Mouse (Mus musculus): ENCODE data around the gene Scube3. TPM values are rescaled to one million over a fixed set of nuclear protein-coding genes. Genes with fewer than 3 reads are reported as not detected.

Gene Scube3
- total RNA-seq, 2 experiments from 2014 or later: 1.1 TPM

DNA sequence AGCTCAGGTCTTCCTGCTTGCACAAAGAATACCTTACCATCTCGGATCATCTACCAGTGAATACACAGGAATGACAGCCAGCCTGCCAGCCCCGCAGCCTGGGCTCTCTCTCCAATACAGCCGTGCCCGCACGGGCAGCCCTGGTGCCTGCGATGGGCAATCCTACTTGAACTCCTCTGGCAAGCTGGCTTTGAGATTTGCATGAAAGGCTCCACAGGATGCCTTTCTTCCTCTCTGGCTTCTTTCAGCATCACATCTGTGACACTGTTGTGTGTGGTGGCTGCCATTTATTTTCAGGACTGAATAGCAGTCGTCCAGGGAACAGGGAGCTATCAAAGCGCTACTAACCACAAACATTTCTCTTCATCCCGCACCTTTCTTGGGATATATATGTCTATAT is 25.6 kb upstream of the Scube3 start:
- TF ChIP-seq CTCF (conservative IDR thresholded peaks at IDR 0.05): no peak

GRCm38 (mm10) chr17:28117451-28118209 is 24.3 kb upstream of the Scube3 start:
- Histone ChIP-seq H3K4me3 (no peak overlapping the region), H3K27ac (no peak overlapping the region)
- DNase-seq (ENCODE audit: low spot score in 2 of 2): no peak
- TF ChIP-seq CTCF (conservative IDR thresholded peaks at IDR 0.05): no peak

More for the DNA sequence above, 25.6 kb upstream of the Scube3 start:
- H3K27ac ChIP-seq: no peak overlapping the region
- no peak overlapping the region for H3K4me3 ChIP-seq
- no peak for DNase-seq (ENCODE audit: low spot score in 2 of 2)

DNA sequence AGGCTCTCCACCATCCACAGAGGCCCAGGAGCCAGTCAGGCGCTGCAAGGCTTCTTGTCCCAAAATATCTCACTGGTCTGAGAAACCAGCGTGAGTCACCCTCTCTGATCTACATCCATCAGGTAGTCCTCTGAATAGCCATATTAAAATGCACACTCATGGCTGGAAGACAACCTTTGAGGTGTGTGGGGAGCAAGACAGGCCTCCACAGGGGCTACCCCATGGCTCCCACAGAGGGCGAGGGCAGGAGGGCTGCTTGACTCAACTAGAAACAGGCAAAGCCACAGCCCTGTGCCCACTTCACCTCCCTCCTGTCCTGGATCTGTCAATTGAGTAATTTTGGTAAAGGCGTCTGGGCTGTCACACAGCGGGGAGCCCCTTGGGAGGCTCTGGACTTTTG is 21.5 kb upstream of the Scube3 start:
- DNase-seq (ENCODE audit: low spot score in 2 of 2): no peak
- TF ChIP-seq CTCF (conservative IDR thresholded peaks at IDR 0.05): no peak

GRCm38 (mm10) chr17:28122949-28123348 is 19.0 kb upstream of the Scube3 start:
- H3K27ac ChIP-seq: no peak overlapping the region
- no peak for DNase-seq (ENCODE audit: low spot score in 2 of 2)
- no peak for TF ChIP-seq CTCF (conservative IDR thresholded peaks at IDR 0.05)
- H3K4me3 ChIP-seq: no peak overlapping the region

More for the DNA sequence above, 21.5 kb upstream of the Scube3 start:
- no peak overlapping the region for H3K27ac ChIP-seq
- H3K4me3 ChIP-seq: no peak overlapping the region

DNA sequence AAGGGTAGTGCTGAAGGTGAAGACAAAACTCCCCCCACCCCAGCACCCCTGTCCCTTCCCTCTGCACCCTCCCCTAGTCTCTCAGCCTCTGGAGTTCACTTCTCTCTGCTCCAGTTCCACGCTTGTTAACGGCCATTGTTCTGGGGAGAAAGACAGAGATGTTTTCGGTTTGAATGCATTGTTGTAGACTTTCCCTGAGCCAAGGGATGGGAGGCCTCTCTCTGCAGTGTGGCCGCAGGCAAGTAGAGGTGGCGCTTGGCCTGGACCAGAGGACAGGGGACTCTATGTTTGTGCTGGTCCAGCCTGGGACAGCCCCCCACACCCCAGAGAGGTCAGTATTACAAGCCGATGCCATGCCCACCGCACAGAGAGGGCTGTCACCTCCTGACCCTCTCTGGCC is 18.3 kb upstream of the Scube3 start:
- Histone ChIP-seq H3K27ac (no peak overlapping the region), H3K4me3 (no peak overlapping the region)
- no peak for TF ChIP-seq CTCF (conservative IDR thresholded peaks at IDR 0.05)
- DNase-seq (ENCODE audit: low spot score in 2 of 2): no peak

GRCm38 (mm10) chr17:28124368-28124767 is 17.6 kb upstream of the Scube3 start:
- Histone ChIP-seq H3K27ac (no peak overlapping the region), H3K4me3 (no peak overlapping the region)
- no peak for DNase-seq (ENCODE audit: low spot score in 2 of 2)
- no peak for TF ChIP-seq CTCF (conservative IDR thresholded peaks at IDR 0.05)

- DNase-seq (ENCODE audit: low spot score in 2 of 2): no peak
- Histone ChIP-seq H3K27ac (no peak overlapping the region), H3K4me3 (no peak overlapping the region)
- no peak for TF ChIP-seq CTCF (conservative IDR thresholded peaks at IDR 0.05)
Observed at GRCm38 (mm10) chr17:28129796-28130195, 12.1 kb upstream of the Scube3 start.

GRCm38 (mm10) chr17:28130391-28131125 is 11.4 kb upstream of the Scube3 start:
- TF ChIP-seq CTCF (conservative IDR thresholded peaks at IDR 0.05): no peak
- Histone ChIP-seq H3K27ac (no peak overlapping the region), H3K4me3 (no peak overlapping the region)
- no peak for DNase-seq (ENCODE audit: low spot score in 2 of 2)

DNA sequence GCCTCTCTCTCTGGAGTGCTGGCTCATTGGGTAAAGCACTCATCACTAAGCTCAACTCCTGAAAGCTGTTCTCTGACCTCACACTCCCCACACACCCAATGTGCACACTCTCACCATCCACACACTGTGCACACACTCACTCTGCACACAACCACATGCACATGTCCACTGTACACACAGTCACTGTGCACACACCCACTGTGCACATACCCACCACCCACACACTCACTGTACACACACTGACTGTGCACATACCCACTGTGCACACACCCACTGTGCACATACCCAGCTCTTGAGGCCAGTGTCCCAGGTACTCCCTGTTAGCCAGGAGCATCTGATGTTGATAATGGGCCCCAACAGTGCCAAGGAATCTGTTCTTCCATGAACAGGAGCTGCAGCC is 10.8 kb upstream of the Scube3 start:
- Histone ChIP-seq H3K27ac (no peak overlapping the region), H3K4me3 (no peak overlapping the region)
- DNase-seq (ENCODE audit: low spot score in 2 of 2): no peak
- no peak for TF ChIP-seq CTCF (conservative IDR thresholded peaks at IDR 0.05)

DNA sequence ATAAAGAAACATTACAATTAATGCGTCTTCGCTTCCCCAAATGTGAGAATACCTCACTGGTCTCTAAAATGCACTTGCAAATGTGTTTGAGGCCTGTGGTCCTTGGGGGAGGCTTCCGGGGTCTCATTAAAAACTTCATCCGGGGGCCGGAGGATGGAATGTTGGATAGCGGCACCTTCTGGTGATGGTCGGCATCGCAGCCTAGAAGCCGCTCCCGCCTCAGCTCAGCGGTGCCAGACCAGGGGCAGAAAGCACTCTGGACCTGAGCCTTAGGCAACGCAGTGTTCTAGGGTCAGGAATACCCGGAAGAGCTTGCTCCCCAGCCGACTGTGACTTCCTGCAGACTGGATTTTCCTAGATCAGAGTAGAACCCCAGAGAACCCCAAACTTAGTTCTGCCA is 8.7 kb upstream of the Scube3 start:
- Histone ChIP-seq H3K4me3 (no peak overlapping the region), H3K27ac (no peak overlapping the region)
- TF ChIP-seq CTCF (conservative IDR thresholded peaks at IDR 0.05): peak; percentile 97
- DNase-seq (ENCODE audit: low spot score in 2 of 2): peak; percentile 16 to 70

DNA sequence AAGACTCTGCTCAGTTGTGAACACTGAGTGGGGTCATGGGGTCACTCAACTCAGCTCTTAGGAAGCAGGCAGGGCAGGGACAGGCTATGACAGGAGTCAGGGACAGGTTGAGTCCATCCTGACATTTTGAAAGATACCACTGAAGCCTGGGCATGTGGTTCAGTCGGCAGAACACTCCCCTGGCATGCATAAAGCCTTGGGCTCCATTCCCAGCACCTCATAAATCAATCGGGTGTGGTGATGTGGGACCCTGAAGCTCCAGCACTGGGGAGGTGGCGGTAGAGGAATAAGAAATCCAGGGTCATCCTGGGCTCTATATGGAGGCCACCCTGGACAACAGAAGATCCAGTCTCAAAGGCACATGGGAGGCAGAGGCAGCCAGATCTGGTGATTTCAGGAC is 6.4 kb upstream of the Scube3 start:
- H3K27ac ChIP-seq: no peak overlapping the region
- DNase-seq (ENCODE audit: low spot score in 2 of 2): no peak
- H3K4me3 ChIP-seq: no peak overlapping the region
- TF ChIP-seq CTCF (conservative IDR thresholded peaks at IDR 0.05): no peak

DNA sequence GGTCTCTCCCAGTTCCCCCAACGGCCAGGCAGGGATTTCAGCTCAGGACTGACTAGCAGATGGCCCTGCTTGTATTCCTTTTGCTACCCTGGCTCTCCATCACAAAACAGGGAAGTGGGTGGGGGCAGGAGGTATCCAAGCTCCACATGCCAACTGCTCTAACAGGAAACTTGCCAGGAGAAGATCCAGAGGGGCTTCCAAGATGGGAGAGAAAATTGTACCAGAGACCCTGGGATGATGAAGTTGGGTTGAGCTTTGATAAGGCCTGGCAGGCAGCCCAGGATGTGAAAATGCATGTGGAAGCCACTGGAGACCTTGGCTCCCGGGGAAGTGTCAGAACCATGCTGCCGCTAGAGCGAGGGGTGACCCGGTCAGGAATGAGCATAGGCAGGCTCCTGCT is 5.7 kb upstream of the Scube3 start:
- no peak for TF ChIP-seq CTCF (conservative IDR thresholded peaks at IDR 0.05)
- Histone ChIP-seq H3K27ac (no peak overlapping the region), H3K4me3 (no peak overlapping the region)
- DNase-seq (ENCODE audit: low spot score in 2 of 2): no peak

GRCm38 (mm10) chr17:28138013-28138412 is 3.9 kb upstream of the Scube3 start:
- Histone ChIP-seq H3K4me3 (no peak overlapping the region), H3K27ac (no peak overlapping the region)
- no peak for TF ChIP-seq CTCF (conservative IDR thresholded peaks at IDR 0.05)
- no peak for DNase-seq (ENCODE audit: low spot score in 2 of 2)

GRCm38 (mm10) chr17:28138685-28139084 is 3.3 kb upstream of the Scube3 start:
- DNase-seq (ENCODE audit: low spot score in 2 of 2): no peak
- H3K4me3 ChIP-seq: no peak overlapping the region
- H3K27ac ChIP-seq: no peak overlapping the region
- no peak for TF ChIP-seq CTCF (conservative IDR thresholded peaks at IDR 0.05)

Measured in layer of hippocampus, adult 2 months (tissue).